Mouse (Mus musculus) ES-Bruce4 (cell line): ENCODE results near the gene Hoxa3. TPM values are rescaled to one million over a fixed set of nuclear protein-coding genes. Genes with fewer than 3 reads are reported as not detected.

Experiments
- H3K27ac ChIP-seq: 2 replicates; pipeline ENCODE4 v1.5.1; 2012; ENCODE audit warnings: low read length, inconsistent platforms; ENCODE audit not compliant: insufficient read depth
- H3K27me3 ChIP-seq: 2 replicates; pipeline ENCODE4 v1.6.1; 2012; ENCODE audit warnings: mild to moderate bottlenecking, low read length, inconsistent platforms; ENCODE audit not compliant: control insufficient read depth, poor library complexity, insufficient read depth, severe bottlenecking
- H3K36me3 ChIP-seq: 2 replicates; pipeline ENCODE4 v1.6.1; 2012; ENCODE audit warnings: inconsistent platforms, mild to moderate bottlenecking, low read length, moderate library complexity; ENCODE audit not compliant: control insufficient read depth, poor library complexity, insufficient read depth, severe bottlenecking
- H3K4me1 ChIP-seq: one replicate; pipeline ENCODE4 v1.8.1; 2011; ENCODE audit warnings: low read length; ENCODE audit not compliant: control insufficient read depth, insufficient read depth
- H3K4me3 ChIP-seq: 2 replicates; pipeline ENCODE4 v1.5.1; 2011; ENCODE audit warnings: low read depth, mild to moderate bottlenecking, low read length
- H3K9ac ChIP-seq: 2 replicates; pipeline ENCODE4 v1.6.1; 2012; ENCODE audit warnings: low read depth, mild to moderate bottlenecking, inconsistent platforms; ENCODE audit not compliant: poor library complexity, severe bottlenecking
- H3K9me3 ChIP-seq: replicated peaks from 2 replicates; pipeline ENCODE4 v1.6.1; 2012; ENCODE audit warnings: mild to moderate bottlenecking, low read length, inconsistent platforms; ENCODE audit not compliant: control insufficient read depth, poor library complexity, insufficient read depth, severe bottlenecking
- CTCF ChIP-seq: IDR thresholded peaks from one replicate; pipeline ENCODE4 v1.8.1; 2011; ENCODE audit warnings: low read depth, low read length
- EP300 ChIP-seq: IDR thresholded peaks from 2 replicates; pipeline ENCODE4 v1.6.1; 2011; ENCODE audit warnings: low read depth, low read length; ENCODE audit not compliant: insufficient read depth
- POLR2A ChIP-seq: IDR thresholded peaks from one replicate; pipeline ENCODE4 v1.8.1; 2011; ENCODE audit warnings: low read length; ENCODE audit not compliant: insufficient read depth
- polyA plus RNA-seq: library from polyadenylated mRNA; stranded (reverse); fragments of >200 nt; gene quantifications from 2 replicates; pipeline ENCODE4 v1.2.4, GENCODE M21; 2011; ENCODE audit warnings: low read depth; ENCODE audit not compliant: missing spikeins, insufficient read depth, insufficient read length

The Hoxa3 gene
- polyA plus RNA-seq, 1 experiment: 0.25 TPM

- Histone ChIP-seq H3K4me1 (no peaks in the 10 kb centered on the region), H3K9me3 (no peaks in the 10 kb centered on the region), H3K27ac (no peak overlapping the region), H3K9ac (no peak overlapping the region), H3K4me3 (no peak overlapping the region), H3K36me3 (no peaks in the 10 kb centered on the region), H3K27me3 (peaks cover 59% of the 10 kb centered on the region)
- TF ChIP-seq POLR2A (no peak), CTCF (no peak), EP300 (no peak)
These were observed 11.0 kb upstream of the Hoxa3 start for GRCm38 (mm10) chr6:52223939-52224760.

GRCm38 (mm10) chr6:52222729-52223128, 9.6 kb upstream of the Hoxa3 start:
- H3K9ac ChIP-seq: no peak overlapping the region
- no peaks in the 10 kb centered on the region for H3K36me3 ChIP-seq
- no peaks in the 10 kb centered on the region for H3K4me1 ChIP-seq
- H3K27me3 ChIP-seq: peaks cover 63% of the 10 kb centered on the region
- no peaks in the 10 kb centered on the region for H3K9me3 ChIP-seq
- H3K27ac ChIP-seq: no peak overlapping the region
- TF ChIP-seq CTCF (no peak), POLR2A (no peak), EP300 (no peak)
- no peak overlapping the region for H3K4me3 ChIP-seq

- H3K4me3 ChIP-seq: no peak overlapping the region
- no peaks in the 10 kb centered on the region for H3K4me1 ChIP-seq
- no peak overlapping the region for H3K27ac ChIP-seq
- TF ChIP-seq POLR2A: no peak
- no peak for TF ChIP-seq EP300
- no peak for TF ChIP-seq CTCF
- H3K36me3 ChIP-seq: no peaks in the 10 kb centered on the region
- H3K9ac ChIP-seq: no peak overlapping the region
- peaks cover 61% of the 10 kb centered on the region for H3K27me3 ChIP-seq
- H3K9me3 ChIP-seq: no peaks in the 10 kb centered on the region
These were observed 9.0 kb upstream of the Hoxa3 start for GRCm38 (mm10) chr6:52221993-52222685.

- Histone ChIP-seq H3K4me1 (no peaks in the 10 kb centered on the region), H3K9me3 (no peaks in the 10 kb centered on the region), H3K36me3 (no peaks in the 10 kb centered on the region), H3K27ac (no peak within 1 kb of the TSS), H3K27me3 (peaks cover 61% of the 10 kb centered on the region), H3K9ac (peak within 1 kb of the TSS; percentile 23), H3K4me3 (peak within 1 kb of the TSS; percentile 72)
- TF ChIP-seq POLR2A: no peak
- TF ChIP-seq CTCF: peak; percentile 86
- TF ChIP-seq EP300: no peak
These were observed 8.3 kb upstream of the Hoxa3 start, which contains the start of gene Hoxa7 for GRCm38 (mm10) chr6:52221337-52221992. Gene Hoxa7 (minus strand): TSS chr6:52221854.

GRCm38 (mm10) chr6:52220865-52221310, 7.8 kb upstream of the Hoxa3 start:
- H3K9ac ChIP-seq: peak overlapping the region; percentile 23
- TF ChIP-seq CTCF (no peak), POLR2A (no peak), EP300 (no peak)
- H3K9me3 ChIP-seq: no peaks in the 10 kb centered on the region
- no peaks in the 10 kb centered on the region for H3K4me1 ChIP-seq
- H3K4me3 ChIP-seq: peak overlapping the region; percentile 72
- no peak overlapping the region for H3K27ac ChIP-seq
- no peaks in the 10 kb centered on the region for H3K36me3 ChIP-seq
- H3K27me3 ChIP-seq: peaks cover 61% of the 10 kb centered on the region
